Mouse (Mus musculus) heart, postnatal 14 days (tissue): ENCODE data around the gene Acsbg1. TPM values are rescaled to one million over a fixed set of nuclear protein-coding genes. Genes with fewer than 3 reads are reported as not detected.
"Not testable (repeated sequence)": the region's sequence is repeated elsewhere in the genome, so short reads cannot be mapped to it uniquely, and the experiment has no call there.

ENCODE experiments used
- DNase-seq, 2 experiments: peaks; one replicate each; pipeline ENCODE4 v3.0.0; 2021 to 2022
- intact Hi-C: fragments of 180-260 bp; cut with DNase I; formaldehyde crosslinking; loops from one replicate; pipeline ENCODE4 v1.15.1; 2025
- total RNA-seq, 2 experiments: library from RNA; stranded (reverse); gene quantifications; 2 replicates each; pipeline ENCODE4 v1.2.3; 2021

Gene Acsbg1
- total RNA-seq, 2 experiments from 2014 or later: 0.14 to 0.27 TPM

- peak in 1 of 2 experiments; percentile 10 for DNase-seq
Measured at GRCm38 (mm10) chr9:54628752-54629151, 32.9 kb downstream of the Acsbg1 start.

DNA sequence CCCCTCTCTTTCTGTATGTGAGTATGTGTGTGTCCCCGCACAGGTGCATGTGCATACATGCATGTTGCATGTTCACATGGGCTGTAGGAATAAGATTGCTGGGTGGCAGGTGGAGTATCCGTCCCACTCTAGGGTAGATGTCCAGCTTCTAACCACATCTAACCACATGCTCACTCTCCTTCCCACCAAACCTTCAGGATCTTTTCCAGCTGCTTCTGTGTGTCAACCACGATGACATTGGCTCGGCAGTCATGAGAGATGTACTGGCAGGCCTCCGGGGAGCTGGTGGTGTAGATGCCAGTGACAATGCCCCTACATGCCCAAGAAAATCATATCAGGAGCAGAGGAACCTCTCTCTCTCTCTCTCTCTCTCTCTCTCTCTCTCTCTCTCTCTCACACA is 34.4 kb downstream of the Acsbg1 start:
- DNase-seq: no peak
- intact Hi-C loops: no loop called here

More at GRCm38 (mm10) chr9:54628752-54629151, 32.9 kb downstream of the Acsbg1 start:
- intact Hi-C loops: no loop called here

- DNase-seq: peak in 1 of 2 experiments; percentile 23
- intact Hi-C loops: loop anchor here (1.0 to 10.0 kb wide), 3 partner anchors 62 to 498 kb away; no protein-coding TSS in a partner anchor
Measured at GRCm38 (mm10) chr9:54614182-54614850, 47.4 kb downstream of the Acsbg1 start.

- DNase-seq: no peak
- intact Hi-C loops: loop anchor here (5.0 to 10.0 kb wide), 2 partner anchors 212 to 500 kb away; no protein-coding TSS in a partner anchor
Measured at GRCm38 (mm10) chr9:54612781-54613191, 48.9 kb downstream of the Acsbg1 start.

DNA sequence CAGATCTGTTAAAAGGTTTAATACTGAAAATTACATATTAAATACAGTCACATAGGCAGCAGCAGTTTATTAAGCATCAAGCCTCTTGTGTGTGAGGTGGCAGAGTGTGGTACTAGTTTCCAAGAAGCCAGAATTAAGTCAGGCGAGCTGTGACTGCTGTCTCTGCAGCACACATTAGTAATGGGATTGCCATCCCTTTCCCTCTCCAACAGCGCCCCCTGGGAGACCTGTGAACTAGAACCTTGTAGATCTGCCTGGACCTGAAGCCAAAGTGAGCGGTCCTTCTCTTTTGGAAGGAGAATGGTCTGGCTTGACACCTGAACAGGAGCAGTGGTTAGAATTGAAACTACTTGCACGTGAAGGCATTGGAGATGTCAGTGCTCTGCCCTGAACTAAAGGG is 56.8 kb downstream of the Acsbg1 start:
- intact Hi-C loops: loop anchor here (5.0 to 10.0 kb wide), 2 partner anchors 43 to 170 kb away; partner anchors contain the start of gene Cib2
- peak; percentile 61 to 72 for DNase-seq

DNA sequence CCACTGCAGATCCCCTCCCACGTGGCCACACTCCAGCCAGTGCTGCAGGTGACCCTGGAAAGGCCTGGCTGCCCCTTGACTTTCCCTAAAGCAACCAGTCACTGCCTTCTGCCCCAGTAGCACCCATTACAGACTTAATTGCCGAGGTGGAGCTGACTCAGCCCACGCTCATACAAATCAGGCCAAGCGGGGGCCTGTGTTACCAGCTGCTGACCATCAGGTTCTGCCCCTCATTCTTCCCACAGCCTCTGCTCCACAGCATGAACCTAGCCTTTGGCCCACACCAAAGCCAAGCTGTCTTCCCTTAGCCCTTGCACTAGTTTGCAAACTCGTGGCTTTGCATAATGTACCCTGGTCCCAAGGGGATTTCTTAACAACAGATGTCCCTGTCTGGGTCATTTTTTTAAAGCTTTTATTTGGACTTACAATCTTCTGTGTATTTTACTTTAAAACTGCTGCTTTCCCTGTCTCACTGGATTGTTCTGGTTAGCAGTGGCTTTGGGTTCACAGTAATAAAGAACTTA is 57.5 kb downstream of the Acsbg1 start:
- intact Hi-C loops: loop anchor here (10.0 kb wide), 1 partner anchor 169 kb away; no protein-coding TSS in a partner anchor
- DNase-seq: no peak

- DNase-seq: no peak
- intact Hi-C loops: loop anchor here (10.0 kb wide), 1 partner anchor 168 kb away; no protein-coding TSS in a partner anchor
Measured at GRCm38 (mm10) chr9:54602916-54603315, 58.8 kb downstream of the Acsbg1 start.

DNA sequence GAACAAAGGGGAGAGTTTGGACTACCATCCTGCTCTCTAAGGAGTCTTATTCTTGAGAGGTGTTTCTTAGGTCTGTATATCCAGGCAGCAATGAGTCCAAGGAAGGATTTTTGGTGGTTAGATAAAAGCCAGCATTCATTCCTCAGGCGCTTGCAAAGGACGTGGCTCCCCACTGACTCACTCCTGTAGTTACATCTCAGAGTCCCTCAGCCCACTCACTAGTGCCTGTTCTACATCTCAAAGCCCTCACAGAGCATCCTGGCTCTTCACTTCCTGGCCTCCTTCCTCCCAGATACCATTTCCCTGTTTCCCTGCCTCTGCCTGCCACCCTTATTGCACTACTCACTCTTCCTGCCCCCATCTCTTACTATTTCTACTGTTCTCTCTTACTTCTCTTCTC is 59.3 kb downstream of the Acsbg1 start:
- no peak for DNase-seq
- intact Hi-C loops: loop anchor here (10.0 kb wide), 1 partner anchor 168 kb away; no protein-coding TSS in a partner anchor

DNA sequence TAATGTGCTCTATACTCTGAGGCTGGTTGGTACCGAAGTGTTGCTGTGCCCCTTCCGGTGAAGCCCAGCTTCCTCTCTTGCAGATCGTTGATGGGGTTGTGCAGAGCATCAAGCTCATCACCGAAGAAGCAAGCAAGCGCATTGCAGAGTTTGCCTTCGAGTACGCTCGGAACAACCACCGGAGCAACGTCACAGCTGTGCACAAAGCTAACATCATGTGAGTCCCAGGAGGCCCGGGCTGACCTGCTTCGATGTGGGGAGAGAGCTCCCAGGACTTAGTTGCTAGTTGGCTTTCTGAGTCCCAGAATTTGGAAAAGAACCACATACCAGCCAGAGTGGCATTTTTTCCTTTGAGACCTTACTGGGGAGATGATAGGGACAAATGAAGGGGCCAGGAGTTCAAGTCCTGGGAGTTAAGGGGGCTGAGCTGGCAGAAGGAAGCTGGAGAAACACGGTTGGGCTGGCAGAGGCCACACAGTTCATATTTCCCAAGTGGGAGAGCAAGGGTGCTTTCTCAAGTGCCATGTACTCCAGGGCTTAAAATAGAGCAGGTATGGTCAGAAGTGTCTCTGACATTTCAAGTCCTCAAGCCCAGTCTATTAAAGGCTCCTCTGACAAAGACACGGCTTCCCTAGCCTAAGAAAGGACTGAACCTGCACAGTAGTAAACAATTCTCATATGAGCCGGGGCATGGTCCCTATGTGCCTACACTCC is 64.8 kb downstream of the Acsbg1 start:
- intact Hi-C loops: no loop called here
- DNase-seq: peak; percentile 12 to 16

DNA sequence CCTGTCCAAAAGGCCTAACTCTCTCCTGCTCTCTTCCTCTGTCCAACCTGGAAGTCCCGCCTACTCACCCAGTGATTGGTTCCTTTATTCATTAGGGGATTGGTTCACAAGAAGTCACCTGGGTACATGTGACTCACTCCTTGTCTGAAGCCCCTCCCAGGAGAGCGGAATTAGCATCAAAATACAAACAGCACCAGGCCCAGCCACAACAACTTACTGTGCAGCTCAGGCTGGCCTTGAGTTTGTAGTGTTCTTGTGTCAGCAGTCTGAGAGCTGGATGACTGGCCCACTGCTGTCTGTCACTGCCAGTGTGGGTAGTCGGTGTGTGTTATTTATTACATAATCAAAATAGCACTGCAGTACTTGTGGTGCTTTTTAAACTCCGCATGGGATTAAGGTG is 68.0 kb downstream of the Acsbg1 start:
- intact Hi-C loops, DNase-seq: not testable (repeated sequence)

- no peak for DNase-seq
- intact Hi-C loops: no loop called here
Measured at GRCm38 (mm10) chr9:54587863-54588262, 73.8 kb downstream of the Acsbg1 start.

GRCm38 (mm10) chr9:54586199-54587061 is 75.2 kb downstream of the Acsbg1 start, which contains the start of gene Idh3a:
Gene Idh3a (plus strand): TSS chr9:54586334.
- intact Hi-C loops: no loop called here
- DNase-seq: peak; percentile 99

DNA sequence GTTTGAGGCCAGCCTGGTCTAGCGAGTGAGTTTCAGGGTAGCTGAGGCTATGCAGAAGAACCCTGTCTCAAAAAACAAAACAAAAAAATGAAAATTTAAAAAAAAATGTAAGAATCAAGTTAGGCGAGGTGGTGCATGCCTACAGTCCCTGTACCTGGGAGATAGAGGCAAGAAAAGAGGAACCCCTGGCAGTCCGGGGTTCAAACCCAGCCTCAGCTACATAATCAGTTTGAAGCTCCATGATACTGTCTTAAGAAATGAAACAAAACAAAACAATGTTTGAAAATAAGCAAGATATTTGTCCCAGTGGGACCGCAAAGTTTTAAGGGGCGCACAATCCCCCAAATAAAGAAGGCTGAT is 75.9 kb downstream of the Acsbg1 start:
- DNase-seq: no peak
- intact Hi-C loops: no loop called here

GRCm38 (mm10) chr9:54584127-54584526 is 77.5 kb downstream of the Acsbg1 start:
- intact Hi-C loops: not testable (repeated sequence)

GRCm38 (mm10) chr9:54583712-54584111 is 78.0 kb downstream of the Acsbg1 start:
- intact Hi-C loops: no loop called here
- no peak for DNase-seq

More at GRCm38 (mm10) chr9:54584127-54584526, 77.5 kb downstream of the Acsbg1 start:
- DNase-seq: not testable (repeated sequence)

GRCm38 (mm10) chr9:54571130-54571839 is 90.4 kb downstream of the Acsbg1 start:
- intact Hi-C loops: no loop called here
- DNase-seq: no peak

GRCm38 (mm10) chr9:54568732-54569131 is 92.9 kb downstream of the Acsbg1 start:
- intact Hi-C loops: no loop called here
- DNase-seq: no peak

DNA sequence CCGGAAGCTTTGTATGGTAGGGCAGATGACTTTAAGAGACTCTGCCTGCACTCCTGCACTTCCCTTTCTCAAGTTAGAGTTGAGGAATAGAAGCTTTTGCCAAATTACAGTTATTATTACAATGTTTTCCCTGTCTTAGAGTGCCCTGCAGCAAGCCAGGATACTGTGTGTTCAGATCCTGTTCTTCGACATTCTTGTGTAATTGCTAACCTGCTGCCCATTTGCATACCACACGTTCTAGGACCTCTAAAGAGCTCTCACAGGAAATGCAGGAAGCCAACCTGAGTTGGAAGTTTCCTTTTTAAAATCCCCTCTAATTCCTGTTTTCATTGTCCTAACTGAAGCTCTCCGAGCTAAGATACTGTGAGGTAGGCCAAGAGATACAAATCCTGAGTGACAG is 94.7 kb downstream of the Acsbg1 start:
- no peak for DNase-seq
- intact Hi-C loops: no loop called here

- DNase-seq: no peak
- intact Hi-C loops: loop anchor here (5.0 kb wide), 2 partner anchors 46 to 116 kb away; no protein-coding TSS in a partner anchor
Measured at GRCm38 (mm10) chr9:54560831-54561601, 100.7 kb downstream of the Acsbg1 start.
